Mouse (Mus musculus): ENCODE measurements around the gene Zfp948. TPM values are rescaled to one million over a fixed set of nuclear protein-coding genes. Genes with fewer than 3 reads are reported as not detected.

Zfp948 gene
- total and polyA plus RNA-seq, 3 experiments: 0.72 to 1.6 (median 0.74) TPM

- peak; percentile 24 for TF ChIP-seq RAD21 (IDR thresholded peaks at IDR 0.05; ENCODE audit: low read depth, low read length)
- no peak for TF ChIP-seq JUND (conservative IDR thresholded peaks at IDR 0.05; ENCODE audit: low read depth, low read length)
- no peak overlapping the region for H3K4me3 ChIP-seq (replicated peaks in 1 of 3; ENCODE audit: low read depth in 2 of 3, low read length in 2 of 3, poor library complexity in 1 of 3)
- no peaks in the 10 kb centered on the region for H3K79me2 ChIP-seq (replicated peaks; ENCODE audit: control insufficient read depth, extremely low read depth, insufficient read depth, poor library complexity, severe bottlenecking)
- H3K36me3 ChIP-seq (replicated peaks in 1 of 2; ENCODE audit: control insufficient read depth in 1 of 2, insufficient read depth in 1 of 2, low read length in 1 of 2): no peaks in the 10 kb centered on the region
- no peaks in the 10 kb centered on the region for H3K4me1 ChIP-seq (ENCODE audit: control insufficient read depth in 1 of 2, insufficient read depth in 2 of 2)
- H3K4me2 ChIP-seq (ENCODE audit: insufficient read depth, low read depth, poor library complexity, severe bottlenecking): no peak overlapping the region
- dilution Hi-C loops (cut with MboI; ENCODE audit: extremely low pct_ligation_motif_present, extremely low pct_unique_long_range_greater_than_20kb, low sequenced_read_pairs) (no loop called here), in situ Hi-C loops (cut with MboI; ENCODE audit: low pct_ligation_motif_present, low pct_unique_long_range_greater_than_20kb, low sequenced_read_pairs) (no loop called here)
- H3K27ac ChIP-seq (ENCODE audit: insufficient read depth, low read depth): no peak overlapping the region
- H3K9ac ChIP-seq (ENCODE audit: insufficient read depth, low read depth): no peak overlapping the region
- DNase-seq (ENCODE audit: extremely low read depth): no peak
- no peaks in the 10 kb centered on the region for H3K27me3 ChIP-seq (replicated peaks)
- H3K9me3 ChIP-seq (replicated peaks; ENCODE audit: low read length): peaks cover 6% of the 10 kb centered on the region
Measured at GRCm38 (mm10) chr17:21616356-21616755, 49.5 kb downstream of the Zfp948 start.

- TF ChIP-seq MEF2A (IDR thresholded peaks at IDR 0.05; ENCODE audit: borderline replicate concordance, low read depth, low read length) (no peak), EP300 (IDR thresholded peaks at IDR 0.05; ENCODE audit: low read length) (no peak), MXI1 (IDR thresholded peaks at IDR 0.05; ENCODE audit: low read depth, low read length) (no peak), UBTF (IDR thresholded peaks at IDR 0.05; ENCODE audit: low read depth, low read length) (no peak), GABPA (IDR thresholded peaks at IDR 0.05; ENCODE audit: insufficient replicate concordance, low read depth, low read length) (no peak), USF2 (conservative IDR thresholded peaks at IDR 0.05; ENCODE audit: low read depth, low read length) (no peak), NELFE (IDR thresholded peaks at IDR 0.05; ENCODE audit: low read depth, low read length) (no peak), KAT2A (IDR thresholded peaks at IDR 0.05; ENCODE audit: insufficient replicate concordance, low read length) (no peak), TBP (conservative IDR thresholded peaks at IDR 0.05; ENCODE audit: low read depth, low read length) (no peak), ELF1 (IDR thresholded peaks at IDR 0.05; ENCODE audit: low read depth, low read length) (no peak), SMC3 (IDR thresholded peaks at IDR 0.05; ENCODE audit: low read depth, low read length) (no peak), BHLHE40 (IDR thresholded peaks at IDR 0.05; ENCODE audit: low read depth, low read length) (no peak), TCF12 (IDR thresholded peaks at IDR 0.05; ENCODE audit: low read depth, low read length) (no peak), MYC (IDR thresholded peaks at IDR 0.05; ENCODE audit: low read depth, low read length) (no peak), ZNF384 (IDR thresholded peaks at IDR 0.05; ENCODE audit: low read depth, low read length) (no peak), MAZ (IDR thresholded peaks at IDR 0.05; ENCODE audit: low read depth, low read length) (no peak)
- in situ Hi-C loops (cut with MboI; ENCODE audit: low pct_ligation_motif_present, low pct_unique_long_range_greater_than_20kb, low sequenced_read_pairs) (no loop called here), dilution Hi-C loops (cut with MboI; ENCODE audit: extremely low pct_ligation_motif_present, extremely low pct_unique_long_range_greater_than_20kb, low sequenced_read_pairs) (no loop called here)
- Histone ChIP-seq H3K27ac (ENCODE audit: insufficient read depth, low read depth) (no peak overlapping the region), H3K27me3 (replicated peaks) (no peaks in the 10 kb centered on the region), H3K9ac (ENCODE audit: insufficient read depth, low read depth) (no peak overlapping the region), H3K4me2 (ENCODE audit: insufficient read depth, low read depth, poor library complexity, severe bottlenecking) (no peak overlapping the region), H3K36me3 (replicated peaks in 1 of 2; ENCODE audit: control insufficient read depth in 1 of 2, insufficient read depth in 1 of 2, low read length in 1 of 2) (no peaks in the 10 kb centered on the region), H3K4me1 (ENCODE audit: control insufficient read depth in 1 of 2, insufficient read depth in 2 of 2) (no peaks in the 10 kb centered on the region), H3K4me3 (replicated peaks in 1 of 3; ENCODE audit: low read depth in 2 of 3, low read length in 2 of 3, poor library complexity in 1 of 3) (no peak overlapping the region), H3K9me3 (replicated peaks; ENCODE audit: low read length) (peaks cover 6% of the 10 kb centered on the region), H3K79me2 (replicated peaks; ENCODE audit: control insufficient read depth, extremely low read depth, insufficient read depth, poor library complexity, severe bottlenecking) (no peaks in the 10 kb centered on the region)
- DNase-seq (ENCODE audit: extremely low read depth): no peak
Measured at GRCm38 (mm10) chr17:21617352-21617751, 50.5 kb downstream of the Zfp948 start.
